8 mouse cellular contexts compared by ENCODE assay signal in the genomic region with DNA sequence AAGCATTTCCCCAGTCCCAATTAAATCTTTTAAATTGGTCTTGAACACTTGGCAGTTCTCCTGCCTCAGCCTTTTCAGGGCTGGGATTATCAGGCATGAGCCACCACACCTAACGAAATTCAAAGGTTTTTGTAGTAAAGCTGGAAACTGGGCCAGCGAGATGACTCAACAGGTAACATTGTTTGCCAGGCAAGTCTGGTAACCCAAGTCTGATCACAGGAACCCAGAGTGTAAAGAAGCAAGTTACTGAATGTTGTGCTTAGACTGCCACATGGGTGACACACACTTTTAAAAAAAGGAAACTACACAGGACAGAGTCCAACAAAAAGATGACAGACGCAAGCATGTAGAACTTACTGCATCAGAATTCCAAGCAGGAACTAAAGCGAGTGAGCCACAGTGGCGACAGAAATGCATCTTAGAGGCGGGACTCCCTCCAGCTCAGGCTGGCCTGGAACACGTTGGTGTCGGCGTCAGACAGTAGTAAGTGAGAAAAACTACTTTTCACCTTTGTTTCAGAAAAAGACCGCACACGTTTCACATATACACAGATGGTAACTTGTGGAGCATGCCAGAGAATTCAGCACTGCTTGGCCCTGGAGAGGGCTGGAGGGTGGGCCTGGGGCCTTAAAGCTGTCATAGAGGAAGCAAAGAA. TPM values are rescaled to one million over a fixed set of nuclear protein-coding genes. Genes with fewer than 3 reads are reported as not detected.
DNase-seq lines count a peak whose midpoint lies in the region; ATAC-seq and TF ChIP-seq lines count a peak whose summit lies in the region.
"Had no signal": no experiment of that assay in that cellular context is flagged by ENCODE, and none has a peak within 500 bp of the region (broad histone marks: within the 10 kb centered on the region; RNA-seq: fewer than 3 reads in every experiment).

No protein-coding gene starts in this region.

- H3K4me3 ChIP-seq in liver, adult 2 months (ENCODE audit: insufficient read depth, low read depth, low read length), result no peak overlapping the region
- H3K4me3 ChIP-seq in liver, postnatal 0 days (ENCODE audit: low read depth, low read length), result no peak overlapping the region
- no peak overlapping the region for H3K4me3 ChIP-seq in embryonic facial prominence, embryonic 11.5 days (ENCODE audit: low read depth, low read length)
- H3K4me3 ChIP-seq in hindbrain, embryonic 14.5 days (replicated peaks; ENCODE audit: low read length), result no peak overlapping the region
- H3K4me3 ChIP-seq in myocyte, result peak overlapping the region; percentile 52

- H3K27me3 ChIP-seq in liver, adult 2 months (ENCODE audit: control insufficient read depth, insufficient read depth, low read length), result no peaks in the 10 kb centered on the region
- H3K27me3 ChIP-seq in liver, postnatal 0 days (ENCODE audit: insufficient read depth, low read length), result no peaks in the 10 kb centered on the region
- H3K27me3 ChIP-seq in embryonic facial prominence, embryonic 11.5 days (ENCODE audit: control insufficient read depth, insufficient read depth, low read length), result no peaks in the 10 kb centered on the region
- no peaks in the 10 kb centered on the region for H3K27me3 ChIP-seq in hindbrain, embryonic 14.5 days (ENCODE audit: control insufficient read depth, insufficient read depth, low read length)
- H3K27me3 ChIP-seq in myocyte (ENCODE audit: control insufficient read depth, insufficient read depth, insufficient read length), result no peaks in the 10 kb centered on the region

- no peak overlapping the region for H3K4me2 ChIP-seq in liver, postnatal 0 days (ENCODE audit: low read depth, low read length)
- H3K4me2 ChIP-seq in embryonic facial prominence, embryonic 11.5 days (ENCODE audit: low read depth, low read length), result no peak overlapping the region
- no peak overlapping the region for H3K4me2 ChIP-seq in hindbrain, embryonic 14.5 days (replicated peaks)
- peak overlapping the region; percentile 86 for H3K4me2 ChIP-seq in myocyte (ENCODE audit: low read depth)

- peaks cover 12% of the 10 kb centered on the region for H3K79me2 ChIP-seq in liver, adult 2 months (ENCODE audit: control insufficient read depth, insufficient read depth, low read length)
- H3K79me2 ChIP-seq in myocyte (ENCODE audit: control insufficient read depth, insufficient read depth), result peaks cover 27% of the 10 kb centered on the region

- peak overlapping the region; percentile 16 for H3K27ac ChIP-seq in liver, adult 2 months (replicated peaks; ENCODE audit: insufficient read depth, low read depth, low read length)
- H3K27ac ChIP-seq in liver, postnatal 0 days (ENCODE audit: low read depth), result no peak overlapping the region
- H3K27ac ChIP-seq in embryonic facial prominence, embryonic 11.5 days (replicated peaks; ENCODE audit: low read depth, low read length), result no peak overlapping the region
- H3K27ac ChIP-seq in hindbrain, embryonic 14.5 days, result no peak overlapping the region

- TF ChIP-seq EP300 in liver, postnatal 0 days (IDR thresholded peaks at IDR 0.05; ENCODE audit: low read depth), result no peak

- no peak for ATAC-seq in liver, postnatal 0 days
- ATAC-seq in embryonic facial prominence, embryonic 11.5 days (replicated peaks; ENCODE audit: insufficient number of reproducible peaks, low FRiP score, low TSS enrichment, low read depth), result no peak
- ATAC-seq in hindbrain, embryonic 14.5 days (ENCODE audit: low FRiP score), result no peak

- H3K36me3 ChIP-seq in liver, adult 2 months (ENCODE audit: control insufficient read depth, insufficient read depth, low read length), result peaks cover 5% of the 10 kb centered on the region; the same call in 1 of the 2 replicates
- peaks cover 22% of the 10 kb centered on the region for H3K36me3 ChIP-seq in liver, postnatal 0 days (replicated peaks; ENCODE audit: insufficient read depth, low read length)
- H3K36me3 ChIP-seq in embryonic facial prominence, embryonic 11.5 days (replicated peaks; ENCODE audit: control insufficient read depth, insufficient read depth, low read depth, low read length), result peaks cover 2% of the 10 kb centered on the region
- H3K36me3 ChIP-seq in hindbrain, embryonic 14.5 days (replicated peaks; ENCODE audit: control insufficient read depth, insufficient read depth), result peaks cover 23% of the 10 kb centered on the region
- no peaks in the 10 kb centered on the region for H3K36me3 ChIP-seq in myocyte (ENCODE audit: control insufficient read depth, insufficient read depth)

- TF ChIP-seq CTCF in liver, adult 2 months (IDR thresholded peaks at IDR 0.05; ENCODE audit: low read depth, low read length), result no peak
- no peak for TF ChIP-seq CTCF in liver, postnatal 0 days (IDR thresholded peaks at IDR 0.05; ENCODE audit: low read depth)

- no peak overlapping the region for H3ac ChIP-seq in myocyte (ENCODE audit: control insufficient read depth, insufficient read length)

- H3K9me3 ChIP-seq in liver, postnatal 0 days (ENCODE audit: low read length), result no peaks in the 10 kb centered on the region
- no peaks in the 10 kb centered on the region for H3K9me3 ChIP-seq in embryonic facial prominence, embryonic 11.5 days (replicated peaks; ENCODE audit: control insufficient read depth, low read length)
- no peaks in the 10 kb centered on the region for H3K9me3 ChIP-seq in hindbrain, embryonic 14.5 days (ENCODE audit: control insufficient read depth, low read length)

- peak; percentile 76 for DNase-seq in liver, adult 2 months (ENCODE audit: extremely low read depth, low read depth, low spot score)
- DNase-seq in liver, postnatal 0 days, result no peak
- DNase-seq in embryonic facial prominence, embryonic 11.5 days (ENCODE audit: low spot score), result no peak
- DNase-seq in hindbrain, embryonic 14.5 days (ENCODE audit: low spot score), result no peak
- DNase-seq in layer of hippocampus, postnatal 25 days (ENCODE audit: extremely low spot score in 1 of 2, low spot score in 1 of 2), result no peak
- DNase-seq in thymus, postnatal 0 days (ENCODE audit: low spot score), result no peak
- DNase-seq: gastrocnemius, postnatal 14 days had no signal

- no peak for TF ChIP-seq POLR2A in liver, adult 2 months (IDR thresholded peaks at IDR 0.05; ENCODE audit: extremely low read depth, insufficient read depth, low read length)
- no peak for TF ChIP-seq POLR2A in myocyte (IDR thresholded peaks at IDR 0.05; ENCODE audit: insufficient read length, low read depth)

- WGBS in liver, adult 2 months, result 68% methylated on average over 11 of the region's 11 CpGs
- WGBS in liver, postnatal 0 days (ENCODE audit: insufficient replicate concordance), result 80% methylated on average over 11 of the region's 11 CpGs
- WGBS in embryonic facial prominence, embryonic 11.5 days, result 89% methylated on average over 11 of the region's 11 CpGs
- 89% methylated on average over 11 of the region's 11 CpGs for WGBS in hindbrain, embryonic 14.5 days

- H3K9ac ChIP-seq in liver, adult 2 months (ENCODE audit: low read depth, low read length), result no peak overlapping the region
- H3K9ac ChIP-seq in liver, postnatal 0 days (replicated peaks), result no peak overlapping the region
- peak overlapping the region; percentile 47; the same call in 1 of the 2 replicates for H3K9ac ChIP-seq in embryonic facial prominence, embryonic 11.5 days (replicated peaks; ENCODE audit: low read length)
- H3K9ac ChIP-seq in hindbrain, embryonic 14.5 days, result 0 out of 2 replicates have a peak overlapping the region, but pooled peaks have one; percentile 51

- H3K4me1 ChIP-seq in liver, adult 2 months (ENCODE audit: control insufficient read depth, insufficient read depth, low read length), result peaks cover 20% of the 10 kb centered on the region
- H3K4me1 ChIP-seq in liver, postnatal 0 days (ENCODE audit: insufficient read depth), result peaks cover 22% of the 10 kb centered on the region
- peaks cover 3% of the 10 kb centered on the region; the same call in 1 of the 2 replicates for H3K4me1 ChIP-seq in embryonic facial prominence, embryonic 11.5 days (ENCODE audit: control insufficient read depth, insufficient read depth, low read length)
- peaks cover 12% of the 10 kb centered on the region for H3K4me1 ChIP-seq in hindbrain, embryonic 14.5 days (replicated peaks; ENCODE audit: control insufficient read depth, insufficient read depth, low read length)

TF ChIP-seq in myocyte, 11 proteins besides CTCF, POLR2A, EP300 and RAD21 (continues in another document):
- no peak for TF ChIP-seq TCF3 (IDR thresholded peaks at IDR 0.05; ENCODE audit: insufficient read length, low read depth)
- TF ChIP-seq MYOD1 (IDR thresholded peaks at IDR 0.05; ENCODE audit: control insufficient read depth in 1 of 3, insufficient read length in 2 of 3, low read depth in 2 of 3), result no peak

RNA-seq across cellular contexts. Expression of gene Adrm1, which starts 1.0 kb away (rescaled TPM):
- 30.7 and 37.1 TPM in 2 replicates for total RNA-seq in liver, adult 2 months (2014; rRNA removed)
- polyA plus RNA-seq in liver, adult 2 months (2012; rRNA removed), result 95.4 and 107 TPM in 2 replicates
- 91.9 and 98.0 TPM in 2 replicates for polyA plus RNA-seq in liver, postnatal 0 days (2015; fragmentation: Nextera tagmentation; extraction: Ambion mirVana)
- polyA plus RNA-seq in embryonic facial prominence, embryonic 11.5 days (2014; fragmentation: Nextera tagmentation; extraction: Ambion mirVana), result 157 and 169 TPM in 2 replicates
- 148 and 149 TPM in 2 replicates for polyA plus RNA-seq in hindbrain, embryonic 14.5 days (2014; fragmentation: Nextera tagmentation; extraction: Ambion mirVana)
- 188 TPM for polyA plus RNA-seq in myocyte (2012; fragmentation: generic; extraction: Trizol)
- total RNA-seq in layer of hippocampus, postnatal 25 days (2021), result 100 to 1,000 TPM; 104 to 108 TPM
- polyA plus RNA-seq in thymus, postnatal 0 days (2015; fragmentation: Nextera tagmentation; extraction: Ambion mirVana), result 195 TPM in 2 replicates

RNA-seq across cellular contexts. Expression of gene Osbpl2, which starts 51.2 kb away (rescaled TPM):
- 21.4 and 21.9 TPM in 2 replicates for total RNA-seq in liver, adult 2 months (2014; rRNA removed)
- polyA plus RNA-seq in liver, adult 2 months (2012; rRNA removed), result 14.0 and 15.0 TPM in 2 replicates
- 9.6 and 10.5 TPM in 2 replicates for polyA plus RNA-seq in liver, postnatal 0 days (2015; fragmentation: Nextera tagmentation; extraction: Ambion mirVana)
- 31.5 and 33.0 TPM in 2 replicates for polyA plus RNA-seq in embryonic facial prominence, embryonic 11.5 days (2014; fragmentation: Nextera tagmentation; extraction: Ambion mirVana)
- polyA plus RNA-seq in hindbrain, embryonic 14.5 days (2014; fragmentation: Nextera tagmentation; extraction: Ambion mirVana), result 73.1 and 79.2 TPM in 2 replicates
- 34.8 TPM for polyA plus RNA-seq in myocyte (2012; fragmentation: generic; extraction: Trizol)
- 10 to 100 TPM; 46.6 to 47.0 TPM for total RNA-seq in layer of hippocampus, postnatal 25 days (2021)
- polyA plus RNA-seq in thymus, postnatal 0 days (2015; fragmentation: Nextera tagmentation; extraction: Ambion mirVana), result 26.5 and 27.3 TPM in 2 replicates

RNA-seq across cellular contexts. Expression of gene Lama5, which starts 55.4 kb away (rescaled TPM):
- total RNA-seq in liver, adult 2 months (2014; rRNA removed), result 0.65 and 0.74 TPM in 2 replicates
- 1.6 and 4.0 TPM in 2 replicates for polyA plus RNA-seq in liver, adult 2 months (2012; rRNA removed)
- polyA plus RNA-seq in liver, postnatal 0 days (2015; fragmentation: Nextera tagmentation; extraction: Ambion mirVana), result 2.1 and 2.2 TPM in 2 replicates
- 6.9 and 11.5 TPM in 2 replicates for polyA plus RNA-seq in embryonic facial prominence, embryonic 11.5 days (2014; fragmentation: Nextera tagmentation; extraction: Ambion mirVana)
- 2.6 and 2.9 TPM in 2 replicates for polyA plus RNA-seq in hindbrain, embryonic 14.5 days (2014; fragmentation: Nextera tagmentation; extraction: Ambion mirVana)
- 80.8 TPM for polyA plus RNA-seq in myocyte (2012; fragmentation: generic; extraction: Trizol)
- total RNA-seq in layer of hippocampus, postnatal 25 days (2021), result 10 to 100 TPM in 1 of 2 experiments, 1 to 10 TPM in 1; 5.7 to 10.2 TPM
- polyA plus RNA-seq in thymus, postnatal 0 days (2015; fragmentation: Nextera tagmentation; extraction: Ambion mirVana), result 4.8 and 6.6 TPM in 2 replicates

Comparison
In these comparisons a context has a peak if more than half of its experiments do, and no peak if none do; other contexts are left out.
1. H3K9ac ChIP-seq: peak in embryonic facial prominence, embryonic 11.5 days (single experiment) and hindbrain, embryonic 14.5 days (single experiment); none in liver, adult 2 months (single experiment) and liver, postnatal 0 days (single experiment).